Mouse (Mus musculus): ENCODE data around the gene Ptk7. TPM values are rescaled to one million over a fixed set of nuclear protein-coding genes. Genes with fewer than 3 reads are reported as not detected.
A peak's percentile ranks its signal among the peaks of the same experiment; 100 is the strongest.
"Not testable (repeated sequence)": the region's sequence is repeated elsewhere in the genome, so short reads cannot be mapped to it uniquely, and the experiment has no call there.

Gene Ptk7
- total RNA-seq, 2 experiments from 2014 or later, result 19.6 to 21.4 TPM

DNA sequence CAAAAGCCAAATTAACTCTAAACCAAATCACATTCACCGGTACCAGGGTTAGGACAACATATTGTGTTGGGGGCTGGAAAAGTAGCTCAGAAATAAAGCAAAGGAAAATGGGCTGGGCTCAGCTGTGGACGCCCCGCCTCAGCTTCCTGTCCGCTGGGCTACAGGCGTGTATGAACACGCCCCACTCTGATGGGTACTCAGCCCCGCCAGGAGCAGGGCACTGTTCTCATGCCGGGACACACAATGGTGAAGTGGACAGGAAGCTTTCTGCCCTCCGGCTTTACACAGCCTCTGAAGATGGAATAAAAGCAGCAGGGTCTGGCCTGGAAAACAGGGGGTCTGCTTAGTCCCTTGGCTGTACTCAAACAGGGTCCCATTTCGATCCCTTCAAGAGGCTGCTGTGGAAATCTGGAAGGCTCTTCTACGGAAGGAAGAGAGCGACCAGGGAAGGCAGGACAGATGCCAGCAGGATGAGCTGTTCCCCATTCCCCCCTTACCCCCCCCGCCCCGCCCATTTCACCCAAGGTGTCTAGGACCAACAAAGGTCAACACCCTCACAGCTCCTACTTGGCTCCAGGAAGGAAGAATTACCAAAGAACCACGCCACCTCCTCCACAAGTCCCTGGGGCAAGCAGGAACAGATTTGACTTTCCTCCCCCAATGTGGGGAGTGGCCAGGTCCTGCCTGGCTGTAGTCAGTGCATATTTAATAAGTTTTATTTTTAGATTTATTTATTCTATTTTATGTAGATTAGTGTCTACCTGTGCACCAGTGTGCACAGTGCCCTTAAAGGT lies 19.4 kb downstream of the Ptk7 start:
- peak; percentile 42 for DNase-seq

DNA sequence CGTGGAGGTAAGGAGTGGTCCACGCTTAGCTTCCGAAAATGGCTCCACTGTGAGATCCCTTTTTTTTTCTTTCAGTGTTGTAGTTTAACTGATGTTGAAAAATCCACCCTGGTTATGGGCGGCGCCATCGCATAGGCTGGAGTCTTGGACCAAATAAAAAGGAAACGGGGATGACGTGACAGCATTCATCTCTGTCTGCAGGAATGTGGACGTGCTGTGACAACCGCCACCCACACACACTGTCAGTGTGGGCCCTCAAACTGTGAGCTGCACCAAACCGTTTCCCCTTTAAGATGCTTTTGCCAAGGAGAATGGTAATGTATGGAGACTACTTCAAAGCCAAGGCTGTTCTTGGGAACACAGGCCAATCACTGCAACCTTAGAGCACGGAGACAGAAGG lies 23.3 kb downstream of the Ptk7 start:
- no peak for DNase-seq

- no peak for DNase-seq
Measured at GRCm38 (mm10) chr17:46605126-46605525, 24.2 kb downstream of the Ptk7 start.

- DNase-seq, result no peak
Measured at GRCm38 (mm10) chr17:46603229-46603628, 26.1 kb downstream of the Ptk7 start.

- no peak for DNase-seq
Measured at GRCm38 (mm10) chr17:46602212-46602611, 27.1 kb downstream of the Ptk7 start.

DNA sequence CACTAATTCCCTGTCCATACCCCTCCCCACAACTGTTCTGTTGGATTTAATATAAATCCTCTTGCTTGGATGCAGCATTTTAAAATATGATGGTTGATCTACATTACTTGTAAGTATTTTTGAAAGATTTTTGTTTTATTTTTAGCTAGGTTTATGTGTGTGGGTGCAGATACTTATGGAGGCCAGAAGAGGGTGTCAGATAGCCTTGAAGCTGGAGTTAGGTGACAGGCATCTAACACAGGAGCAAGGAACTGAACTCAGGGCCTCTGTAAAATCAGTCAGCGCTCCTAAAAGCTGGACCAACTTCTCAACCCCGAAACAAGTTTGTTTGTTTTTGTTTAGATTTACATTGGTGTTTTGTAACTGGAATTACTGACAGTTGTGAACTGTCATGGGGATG lies 28.7 kb downstream of the Ptk7 start:
- DNase-seq, result no peak

GRCm38 (mm10) chr17:46598963-46599362 lies 30.3 kb downstream of the Ptk7 start:
- no peak for DNase-seq

DNA sequence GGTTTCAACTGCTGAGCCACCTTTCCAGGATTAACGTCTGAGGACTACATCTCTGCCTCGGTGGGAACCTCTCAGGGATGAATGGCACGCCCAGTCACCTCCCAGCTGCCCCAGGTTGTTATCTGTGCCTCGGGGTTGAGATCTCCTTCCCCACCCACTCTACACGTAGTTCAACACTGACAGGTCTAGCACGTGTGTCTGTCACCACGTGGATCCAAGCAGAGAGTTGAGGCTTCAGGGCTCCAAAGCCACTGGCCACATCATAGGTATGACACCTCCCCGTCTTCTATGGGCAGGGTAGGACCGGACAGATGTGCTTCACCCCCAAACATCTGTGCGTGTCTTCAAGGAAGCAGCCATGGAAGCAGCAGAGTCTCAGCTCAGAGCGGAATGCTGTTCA lies 31.3 kb downstream of the Ptk7 start:
- DNase-seq, result no peak

DNA sequence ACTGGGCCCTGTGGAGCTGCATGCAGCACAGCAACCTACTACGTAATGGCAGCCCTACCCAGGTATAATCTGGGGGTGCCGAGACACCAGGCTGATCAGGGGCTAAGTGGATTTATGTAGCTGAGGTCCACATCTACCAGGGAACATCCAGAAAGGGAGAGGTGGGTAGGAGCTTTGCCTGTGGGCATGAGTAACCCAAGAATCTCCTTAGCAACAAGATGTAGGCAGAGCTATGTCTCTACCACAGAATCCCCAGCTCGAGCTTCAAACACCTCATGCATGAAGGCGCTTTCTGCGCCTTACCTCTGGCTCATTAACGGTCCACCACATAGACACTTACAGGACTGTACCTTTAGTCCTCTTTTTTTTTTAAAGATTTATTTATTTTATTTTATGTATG lies 34.0 kb downstream of the Ptk7 start:
- DNase-seq, result no peak

DNA sequence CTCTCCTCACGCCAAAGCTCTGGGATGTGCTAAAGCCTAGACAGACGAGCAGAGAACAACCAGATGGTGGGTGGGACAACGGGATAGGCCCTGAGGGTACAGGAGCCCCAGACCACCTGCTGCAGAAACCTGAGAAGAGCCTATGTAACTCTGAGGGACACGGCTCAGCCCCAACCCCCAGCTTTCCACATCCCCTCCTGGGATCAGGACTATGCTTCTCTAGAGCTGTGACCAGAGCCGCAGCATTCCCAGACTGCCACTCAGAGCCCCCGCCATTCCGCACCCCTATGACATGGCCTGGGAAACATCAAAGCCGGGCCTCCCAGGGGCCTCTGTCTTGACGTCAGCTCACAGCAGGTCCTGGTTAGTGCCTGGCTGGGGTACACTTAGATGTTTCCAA lies 34.7 kb downstream of the Ptk7 start:
- no peak for DNase-seq

GRCm38 (mm10) chr17:46593124-46593523 lies 36.2 kb downstream of the Ptk7 start:
- no peak for DNase-seq

- no peak for DNase-seq
Measured at GRCm38 (mm10) chr17:46591406-46591805, 37.9 kb downstream of the Ptk7 start.

DNA sequence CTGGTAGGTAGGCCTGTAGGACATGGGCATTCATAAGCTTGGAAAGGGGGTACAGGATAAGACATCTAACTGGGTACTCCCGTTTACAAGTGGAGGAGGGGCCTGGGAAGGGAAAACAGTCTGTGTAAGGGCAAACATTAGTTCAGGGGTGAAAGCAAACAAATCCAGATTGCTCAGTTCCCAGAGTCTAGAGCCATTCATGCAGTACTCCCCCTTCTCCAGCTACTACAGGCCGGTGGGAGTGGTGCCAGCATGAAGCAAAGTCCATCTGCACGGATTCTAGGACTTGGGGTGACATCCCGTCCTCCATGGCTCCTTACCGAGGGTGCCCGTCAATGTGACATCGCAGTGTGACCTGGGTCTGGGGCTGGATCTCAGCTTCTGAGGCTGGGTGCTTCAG lies 38.9 kb downstream of the Ptk7 start:
- no peak for DNase-seq

GRCm38 (mm10) chr17:46589635-46590314 lies 39.5 kb downstream of the Ptk7 start:
- DNase-seq, result no peak

- no peak for DNase-seq
Measured at GRCm38 (mm10) chr17:46588913-46589312, 40.4 kb downstream of the Ptk7 start.

GRCm38 (mm10) chr17:46588173-46588572 lies 41.1 kb downstream of the Ptk7 start:
- no peak for DNase-seq

DNA sequence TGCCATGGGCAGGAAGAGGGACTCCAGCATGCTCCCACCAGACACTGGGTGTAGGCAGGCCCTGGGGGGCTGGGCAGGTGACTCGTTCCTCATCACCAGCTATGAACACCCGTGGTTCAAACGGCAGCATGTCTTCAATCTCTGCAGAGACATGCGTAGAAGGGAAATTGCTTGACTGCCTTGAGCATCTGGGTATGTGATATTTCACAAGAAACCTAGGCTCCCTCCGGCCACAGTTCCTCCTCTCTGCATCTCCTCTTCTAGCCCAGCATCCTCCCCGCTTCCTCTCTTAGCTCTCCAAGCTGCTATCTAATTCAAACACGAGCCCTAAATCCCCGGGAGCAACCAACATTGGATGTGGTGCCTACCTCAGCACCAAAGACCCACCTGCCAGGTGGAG lies 43.0 kb downstream of the Ptk7 start:
- DNase-seq, result no peak

DNA sequence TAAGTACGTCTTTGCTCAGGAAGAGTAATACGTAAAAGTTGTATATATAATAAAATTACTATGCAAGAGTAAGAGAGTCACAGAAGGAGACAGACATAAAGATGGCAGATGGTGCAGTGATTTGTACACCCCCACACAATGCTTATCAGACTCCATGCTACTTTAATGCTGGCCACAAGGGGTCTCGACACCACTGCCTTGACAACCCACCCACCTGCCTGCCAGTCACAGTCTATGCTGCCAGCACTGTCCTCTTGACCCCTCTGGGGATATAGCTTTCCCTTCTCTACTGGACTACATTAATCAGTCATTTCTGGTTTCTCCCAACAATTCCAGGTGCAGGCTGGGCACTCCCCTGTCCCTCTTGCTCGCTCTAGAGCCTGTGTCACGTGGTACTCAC lies 50.7 kb downstream of the Ptk7 start:
- no peak for DNase-seq

- DNase-seq, result peak; percentile 25
Measured at GRCm38 (mm10) chr17:46576070-46576469, 53.2 kb downstream of the Ptk7 start.

- no peak for DNase-seq
Measured at GRCm38 (mm10) chr17:46574535-46574934, 54.8 kb downstream of the Ptk7 start.

DNA sequence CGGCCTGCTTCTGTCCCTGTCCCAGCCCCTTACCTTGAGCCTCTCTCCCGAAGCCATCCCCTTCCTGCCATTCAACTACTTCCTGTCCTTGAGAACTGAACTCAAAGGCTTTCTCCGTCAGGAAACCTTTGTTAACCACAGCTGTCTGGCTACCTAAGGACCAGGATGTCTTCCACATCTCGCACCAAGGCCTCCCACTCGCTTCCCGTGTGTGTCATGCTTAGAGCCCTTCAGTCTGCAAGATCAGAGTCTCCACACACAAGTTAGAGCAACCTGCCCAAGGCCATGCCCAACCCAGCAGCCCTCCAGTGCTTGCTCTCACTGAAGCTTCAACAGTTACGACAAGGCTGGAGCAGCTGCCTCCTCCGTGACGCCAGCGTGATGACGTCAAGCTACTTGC lies 58.3 kb downstream of the Ptk7 start:
- peak; percentile 41 for DNase-seq

GRCm38 (mm10) chr17:46559146-46559545 lies 70.2 kb downstream of the Ptk7 start:
- no peak for DNase-seq

- DNase-seq, result no peak
Measured at GRCm38 (mm10) chr17:46558151-46558550, 71.2 kb downstream of the Ptk7 start.

DNA sequence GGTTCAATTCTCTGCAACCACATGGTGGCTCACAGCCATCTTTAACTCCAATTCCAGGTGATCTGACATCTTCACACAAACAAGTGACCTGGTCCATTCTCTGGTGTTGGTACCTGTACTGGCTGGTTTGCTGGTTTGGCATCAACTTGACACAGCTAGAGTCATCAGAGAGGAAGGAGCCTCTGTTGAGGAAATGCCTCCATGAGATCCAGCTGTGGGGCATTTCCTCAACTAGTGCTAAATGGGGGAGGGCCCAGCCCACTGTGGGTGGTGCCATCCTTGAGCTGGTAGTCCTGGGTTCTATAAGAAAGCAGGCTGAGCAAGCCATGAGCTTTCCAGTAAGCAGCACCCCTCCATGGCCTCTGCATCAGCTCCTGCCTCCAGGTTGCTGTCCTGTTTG lies 72.0 kb downstream of the Ptk7 start:
- not testable (repeated sequence) for DNase-seq

Data from adrenal gland, postnatal 10 days (tissue).